Mouse (Mus musculus): ENCODE measurements at regions not wholly inside any gene's neighbourhood (a gene's known extent, or its start where the extent isn't known, plus 50 kb on each side); places are given as distances from the start of the nearest gene placed in this dataset.

DNA sequence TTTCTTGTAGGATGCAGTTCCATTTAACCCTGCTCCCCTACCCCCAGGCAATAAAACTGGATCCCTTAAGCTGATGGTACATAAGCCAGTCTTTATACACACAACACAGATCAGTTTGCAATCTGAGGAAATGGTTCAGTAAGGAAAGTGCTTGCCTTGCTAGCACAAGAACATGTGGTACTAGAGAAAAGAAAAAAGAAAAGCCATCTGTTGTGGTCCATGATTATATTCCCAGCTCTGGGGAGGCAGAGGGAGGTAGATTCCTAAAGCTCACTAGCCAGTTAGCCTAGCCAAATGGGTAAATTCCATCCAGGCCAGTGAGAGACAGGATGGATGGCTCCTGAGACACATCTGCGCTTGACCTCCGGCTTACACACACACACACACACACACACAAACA is 206.2 kb upstream of the Ddx18 start:
- no peak overlapping the region for H3K4me2 ChIP-seq (ENCODE audit: low read depth)
- H3K36me3 ChIP-seq (ENCODE audit: control insufficient read depth, insufficient read depth, low read length), result no peaks in the 10 kb centered on the region
- no peak overlapping the region for H3K27ac ChIP-seq (ENCODE audit: low read depth, low read length)
- H3K4me1 ChIP-seq (ENCODE audit: control insufficient read depth, insufficient read depth, low read length), result no peaks in the 10 kb centered on the region
- H3K9ac ChIP-seq (ENCODE audit: low read length), result no peak overlapping the region
- H3K4me3 ChIP-seq (ENCODE audit: low read depth, low read length), result no peak overlapping the region
- no peak for DNase-seq (ENCODE audit: low spot score)
- ATAC-seq (ENCODE audit: insufficient read depth, low FRiP score, low TSS enrichment), result no peak
- no peaks in the 10 kb centered on the region for H3K9me3 ChIP-seq (ENCODE audit: control insufficient read depth, low read length)
- no peaks in the 10 kb centered on the region for H3K27me3 ChIP-seq (ENCODE audit: control insufficient read depth, insufficient read depth, low read length)
- WGBS, result 90% methylated on average over 2 of the region's 2 CpGs

DNA sequence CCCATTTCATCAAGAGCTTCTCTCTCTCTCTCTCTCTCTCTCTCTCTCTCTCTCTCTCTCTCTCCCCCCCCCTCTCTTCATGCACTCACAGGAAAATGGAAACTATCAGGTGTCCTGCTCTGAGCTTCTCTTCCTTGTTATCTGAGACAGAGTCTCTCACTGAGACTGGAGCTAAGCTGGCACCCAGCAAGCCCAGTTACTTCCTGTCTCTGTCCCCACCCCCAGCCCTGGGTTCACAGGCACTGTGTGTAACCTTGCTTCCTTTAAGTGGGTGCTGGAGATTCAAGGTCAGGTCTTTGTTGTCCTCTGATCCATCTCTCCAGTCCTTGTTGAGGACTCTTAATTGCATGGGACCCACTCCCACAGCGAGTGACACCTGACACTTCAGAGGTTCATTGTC is 203.7 kb upstream of the Ddx18 start:
- ATAC-seq (ENCODE audit: insufficient read depth, low FRiP score, low TSS enrichment) (no peak), DNase-seq (ENCODE audit: low spot score) (no peak)
- H3K4me1 ChIP-seq (ENCODE audit: control insufficient read depth, insufficient read depth, low read length), result no peaks in the 10 kb centered on the region
- no peak overlapping the region for H3K27ac ChIP-seq (ENCODE audit: low read depth, low read length)
- no peaks in the 10 kb centered on the region for H3K27me3 ChIP-seq (ENCODE audit: control insufficient read depth, insufficient read depth, low read length)
- 86% methylated on average over 1 of the region's 1 CpGs for WGBS
- H3K36me3 ChIP-seq (ENCODE audit: control insufficient read depth, insufficient read depth, low read length), result no peaks in the 10 kb centered on the region
- no peak overlapping the region for H3K4me3 ChIP-seq (ENCODE audit: low read depth, low read length)
- no peak overlapping the region for H3K4me2 ChIP-seq (ENCODE audit: low read depth)
- H3K9ac ChIP-seq (ENCODE audit: low read length), result no peak overlapping the region
- H3K9me3 ChIP-seq (ENCODE audit: control insufficient read depth, low read length), result no peaks in the 10 kb centered on the region

DNA sequence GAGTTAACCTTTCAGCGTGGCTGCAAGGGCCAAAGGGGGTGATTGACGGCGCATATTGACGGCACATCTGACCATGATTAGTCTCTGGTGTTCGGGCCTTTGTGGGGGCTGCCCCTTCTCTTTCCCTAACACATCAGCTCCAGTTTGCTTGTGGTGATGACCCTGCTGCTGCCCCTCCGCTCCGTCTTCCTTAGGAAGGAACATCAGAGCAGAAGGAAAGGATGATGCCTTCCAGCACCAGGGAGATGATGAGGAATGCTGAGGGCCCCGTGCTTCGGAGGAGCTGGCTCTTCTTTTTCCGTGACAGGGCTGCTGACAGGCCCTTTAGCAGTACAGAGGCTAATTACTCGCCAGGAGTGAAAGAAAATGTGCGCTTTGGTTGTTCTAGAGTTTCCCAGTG is 203.1 kb upstream of the Ddx18 start:
- Histone ChIP-seq H3K4me1 (ENCODE audit: control insufficient read depth, insufficient read depth, low read length) (no peaks in the 10 kb centered on the region), H3K4me2 (ENCODE audit: low read depth) (no peak overlapping the region), H3K36me3 (ENCODE audit: control insufficient read depth, insufficient read depth, low read length) (no peaks in the 10 kb centered on the region), H3K9me3 (ENCODE audit: control insufficient read depth, low read length) (no peaks in the 10 kb centered on the region), H3K27ac (ENCODE audit: low read depth, low read length) (0 out of 2 replicates have a peak overlapping the region, but pooled peaks have one; percentile 14), H3K9ac (ENCODE audit: low read length) (no peak overlapping the region), H3K4me3 (ENCODE audit: low read depth, low read length) (no peak overlapping the region), H3K27me3 (ENCODE audit: control insufficient read depth, insufficient read depth, low read length) (no peaks in the 10 kb centered on the region)
- WGBS, result 33% methylated on average over 12 of the region's 12 CpGs
- DNase-seq (ENCODE audit: low spot score) (peak; percentile 34), ATAC-seq (ENCODE audit: insufficient read depth, low FRiP score, low TSS enrichment) (no peak)

DNA sequence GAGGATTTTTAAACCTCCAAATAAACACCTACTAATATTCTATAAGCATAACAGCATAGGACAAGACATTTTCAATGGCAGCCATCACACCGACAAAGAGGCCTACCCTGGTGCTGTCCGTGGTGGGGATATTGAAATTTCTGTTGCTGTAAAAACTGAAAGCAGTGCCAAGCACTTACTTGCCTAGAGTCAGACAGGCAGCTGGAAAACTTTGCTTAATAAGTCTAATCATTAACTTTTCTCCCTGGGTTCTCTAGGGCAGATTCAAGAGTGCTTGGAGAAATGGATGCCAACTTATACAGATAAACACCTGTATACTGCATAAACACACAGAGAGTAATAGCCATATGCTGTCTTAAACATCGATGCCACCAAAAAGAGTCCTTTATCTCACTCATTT is 192.3 kb upstream of the Ddx18 start:
- H3K36me3 ChIP-seq (ENCODE audit: control insufficient read depth, insufficient read depth, low read length), result no peaks in the 10 kb centered on the region
- no peak overlapping the region for H3K9ac ChIP-seq (ENCODE audit: low read length)
- no peaks in the 10 kb centered on the region for H3K9me3 ChIP-seq (ENCODE audit: control insufficient read depth, low read length)
- ATAC-seq (ENCODE audit: insufficient read depth, low FRiP score, low TSS enrichment), result no peak
- DNase-seq (ENCODE audit: low spot score), result no peak
- H3K27me3 ChIP-seq (ENCODE audit: control insufficient read depth, insufficient read depth, low read length), result no peaks in the 10 kb centered on the region
- H3K4me2 ChIP-seq (ENCODE audit: low read depth), result no peak overlapping the region
- H3K4me1 ChIP-seq (ENCODE audit: control insufficient read depth, insufficient read depth, low read length), result no peaks in the 10 kb centered on the region
- WGBS, result 81% methylated on average over 3 of the region's 3 CpGs
- H3K4me3 ChIP-seq (ENCODE audit: low read depth, low read length), result no peak overlapping the region
- H3K27ac ChIP-seq (ENCODE audit: low read depth, low read length), result no peak overlapping the region

DNA sequence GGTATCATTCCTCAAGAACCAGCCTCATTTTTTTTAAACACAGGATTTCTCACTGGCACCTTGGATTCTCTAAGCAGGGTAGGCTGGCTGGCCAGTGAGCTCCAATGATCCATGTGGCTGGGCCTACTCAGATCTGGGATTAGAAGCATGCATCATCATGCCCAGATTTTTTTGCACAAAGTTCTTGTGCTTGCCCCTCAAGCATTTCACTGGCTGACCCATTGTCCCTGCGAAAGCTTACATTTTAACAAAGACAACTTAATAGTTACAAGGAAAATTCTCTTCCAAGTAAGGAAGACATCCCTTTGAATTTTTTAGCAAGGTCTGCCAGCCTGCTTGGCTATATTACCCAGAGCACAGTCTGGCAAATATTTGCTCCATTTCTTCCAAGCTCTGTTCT is 177.4 kb upstream of the Ddx18 start:
- Histone ChIP-seq H3K4me3 (ENCODE audit: low read depth, low read length) (no peak overlapping the region), H3K36me3 (ENCODE audit: control insufficient read depth, insufficient read depth, low read length) (no peaks in the 10 kb centered on the region), H3K4me1 (ENCODE audit: control insufficient read depth, insufficient read depth, low read length) (no peaks in the 10 kb centered on the region), H3K9ac (ENCODE audit: low read length) (no peak overlapping the region), H3K9me3 (ENCODE audit: control insufficient read depth, low read length) (no peaks in the 10 kb centered on the region), H3K4me2 (ENCODE audit: low read depth) (no peak overlapping the region), H3K27ac (ENCODE audit: low read depth, low read length) (no peak overlapping the region), H3K27me3 (ENCODE audit: control insufficient read depth, insufficient read depth, low read length) (no peaks in the 10 kb centered on the region)
- no peak for DNase-seq (ENCODE audit: low spot score)
- 93% methylated on average over 1 of the region's 1 CpGs for WGBS
- ATAC-seq (ENCODE audit: insufficient read depth, low FRiP score, low TSS enrichment), result no peak

DNA sequence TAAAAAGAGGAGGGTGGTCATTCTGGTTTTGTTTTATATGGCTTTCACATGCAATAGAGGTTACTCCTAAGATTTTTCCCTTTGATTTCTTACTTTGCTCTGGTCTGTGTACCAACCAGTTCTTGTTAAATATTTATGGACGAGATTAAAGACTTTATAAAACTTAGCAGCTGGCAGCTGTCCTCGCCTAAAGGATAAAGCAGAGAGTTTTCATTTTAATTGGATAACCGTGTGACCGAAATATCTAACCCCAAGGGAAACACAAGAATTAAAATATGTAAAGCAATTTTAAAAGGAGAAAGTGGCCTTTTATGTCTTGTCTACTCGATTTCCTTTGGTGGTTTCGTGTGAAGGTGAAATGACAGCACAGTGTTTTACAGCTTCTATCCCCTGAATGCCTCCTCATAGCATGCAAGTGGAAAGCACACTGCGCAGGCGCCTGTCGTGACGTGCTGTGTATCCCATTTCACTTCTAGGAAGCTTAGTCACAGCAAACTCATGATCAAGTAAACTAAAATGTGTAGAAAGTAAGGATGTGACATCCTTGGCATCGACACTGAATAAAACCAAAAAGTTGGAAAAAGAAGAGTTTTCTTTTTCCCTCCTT is 167.4 kb upstream of the Ddx18 start:
- 82% methylated on average over 11 of the region's 11 CpGs for WGBS
- Histone ChIP-seq H3K36me3 (ENCODE audit: control insufficient read depth, insufficient read depth, low read length) (no peaks in the 10 kb centered on the region), H3K4me3 (ENCODE audit: low read depth, low read length) (no peak overlapping the region), H3K9ac (ENCODE audit: low read length) (no peak overlapping the region), H3K4me2 (ENCODE audit: low read depth) (no peak overlapping the region), H3K9me3 (ENCODE audit: control insufficient read depth, low read length) (no peaks in the 10 kb centered on the region), H3K4me1 (ENCODE audit: control insufficient read depth, insufficient read depth, low read length) (no peaks in the 10 kb centered on the region), H3K27me3 (ENCODE audit: control insufficient read depth, insufficient read depth, low read length) (no peaks in the 10 kb centered on the region), H3K27ac (ENCODE audit: low read depth, low read length) (no peak overlapping the region)
- DNase-seq (ENCODE audit: low spot score), result no peak
- no peak for ATAC-seq (ENCODE audit: insufficient read depth, low FRiP score, low TSS enrichment)

DNA sequence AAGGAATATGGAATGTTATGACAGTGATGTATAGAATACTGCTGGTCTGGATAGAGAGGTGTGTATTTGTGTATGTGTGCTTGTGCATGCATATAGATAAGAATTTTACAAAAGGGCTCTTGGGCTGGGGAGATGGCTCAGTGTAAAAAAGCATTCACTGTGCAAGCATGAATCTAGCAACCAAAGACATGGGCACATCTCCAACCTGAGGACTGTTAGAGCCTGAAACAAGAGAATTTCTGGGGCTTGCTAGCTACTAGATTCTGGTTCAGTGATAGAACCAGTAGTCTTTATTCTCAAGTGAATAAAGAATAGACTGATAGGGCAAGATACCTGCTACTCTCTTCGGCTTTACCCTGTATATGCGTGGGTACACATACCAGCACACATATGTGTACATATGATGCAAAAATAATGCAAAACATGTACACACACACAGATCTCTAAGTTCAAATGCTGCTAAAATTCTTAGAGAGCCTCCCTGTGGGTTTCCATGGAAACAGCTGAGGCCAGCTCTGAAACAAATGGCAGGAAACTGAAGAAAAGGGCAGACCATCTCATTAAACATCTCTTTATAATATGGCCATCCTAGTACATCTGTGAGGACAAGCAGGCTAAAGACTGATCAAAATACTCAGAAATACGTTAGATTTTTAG is 166.8 kb upstream of the Ddx18 start:
- no peaks in the 10 kb centered on the region for H3K27me3 ChIP-seq (ENCODE audit: control insufficient read depth, insufficient read depth, low read length)
- DNase-seq (ENCODE audit: low spot score), result no peak
- H3K9me3 ChIP-seq (ENCODE audit: control insufficient read depth, low read length), result no peaks in the 10 kb centered on the region
- H3K9ac ChIP-seq (ENCODE audit: low read length), result no peak overlapping the region
- no peak overlapping the region for H3K4me3 ChIP-seq (ENCODE audit: low read depth, low read length)
- no peaks in the 10 kb centered on the region for H3K4me1 ChIP-seq (ENCODE audit: control insufficient read depth, insufficient read depth, low read length)
- 81% methylated on average over 3 of the region's 3 CpGs for WGBS
- no peak overlapping the region for H3K4me2 ChIP-seq (ENCODE audit: low read depth)
- H3K36me3 ChIP-seq (ENCODE audit: control insufficient read depth, insufficient read depth, low read length), result no peaks in the 10 kb centered on the region
- ATAC-seq (ENCODE audit: insufficient read depth, low FRiP score, low TSS enrichment), result no peak
- H3K27ac ChIP-seq (ENCODE audit: low read depth, low read length), result no peak overlapping the region

DNA sequence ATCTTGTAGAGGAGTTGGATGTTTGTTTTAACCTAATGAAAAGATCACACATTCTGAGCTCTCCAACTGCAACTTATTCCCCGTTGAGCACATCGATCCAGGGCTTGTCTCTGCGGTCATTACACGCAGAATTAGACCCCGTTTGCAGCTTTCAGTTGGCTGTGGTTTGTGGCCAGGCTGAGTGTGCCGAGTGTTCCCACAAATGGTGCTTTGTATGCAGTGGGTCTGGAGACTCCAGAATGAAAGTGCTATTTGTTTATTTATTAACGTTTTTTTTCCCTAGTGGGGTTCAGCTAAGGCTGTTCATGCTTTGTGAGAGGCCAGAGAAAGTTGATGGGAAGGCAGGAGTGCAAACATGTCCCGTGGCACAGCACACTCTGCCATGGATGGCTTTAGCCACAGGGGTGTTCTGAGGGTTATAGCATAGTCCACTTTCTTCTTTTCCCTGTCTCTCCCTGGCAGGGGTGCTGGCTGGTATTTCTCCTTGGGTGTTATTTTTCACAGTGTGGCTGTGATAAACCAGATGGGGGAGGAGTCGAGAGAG is 141.6 kb upstream of the Ddx18 start:
- H3K4me3 ChIP-seq (ENCODE audit: low read depth, low read length), result no peak overlapping the region
- no peaks in the 10 kb centered on the region for H3K36me3 ChIP-seq (ENCODE audit: control insufficient read depth, insufficient read depth, low read length)
- H3K27me3 ChIP-seq (ENCODE audit: control insufficient read depth, insufficient read depth, low read length), result no peaks in the 10 kb centered on the region
- 80% methylated on average over 9 of the region's 9 CpGs for WGBS
- no peak for DNase-seq (ENCODE audit: low spot score)
- H3K4me1 ChIP-seq (ENCODE audit: control insufficient read depth, insufficient read depth, low read length), result no peaks in the 10 kb centered on the region
- H3K9ac ChIP-seq (ENCODE audit: low read length), result no peak overlapping the region
- no peak for ATAC-seq (ENCODE audit: insufficient read depth, low FRiP score, low TSS enrichment)
- no peak overlapping the region for H3K27ac ChIP-seq (ENCODE audit: low read depth, low read length)
- H3K4me2 ChIP-seq (ENCODE audit: low read depth), result no peak overlapping the region
- H3K9me3 ChIP-seq (ENCODE audit: control insufficient read depth, low read length), result no peaks in the 10 kb centered on the region

DNA sequence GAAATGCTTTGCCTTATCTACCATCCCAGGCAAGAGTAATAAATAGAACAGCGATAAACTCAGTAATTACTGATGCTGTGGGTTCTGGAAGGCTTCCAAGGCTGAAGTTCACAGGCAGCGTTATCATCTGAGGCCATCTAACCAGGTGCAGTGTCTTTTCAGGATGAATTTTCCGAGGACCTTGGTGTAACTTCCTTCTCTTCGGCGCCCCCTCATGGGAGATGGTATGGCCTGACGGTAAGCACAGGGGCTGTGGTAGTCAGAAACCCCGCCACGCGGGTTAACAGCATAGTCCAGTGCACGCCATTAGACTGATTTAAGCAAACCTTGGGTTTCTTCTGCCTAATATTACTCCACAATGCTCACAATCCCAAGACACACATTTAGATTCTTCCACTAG is 140.5 kb upstream of the Ddx18 start:
- DNase-seq (ENCODE audit: low spot score) (peak; percentile 13), ATAC-seq (ENCODE audit: insufficient read depth, low FRiP score, low TSS enrichment) (no peak)
- Histone ChIP-seq H3K4me3 (ENCODE audit: low read depth, low read length) (no peak overlapping the region), H3K4me1 (ENCODE audit: control insufficient read depth, insufficient read depth, low read length) (no peaks in the 10 kb centered on the region), H3K9me3 (ENCODE audit: control insufficient read depth, low read length) (no peaks in the 10 kb centered on the region), H3K27ac (ENCODE audit: low read depth, low read length) (no peak overlapping the region), H3K4me2 (ENCODE audit: low read depth) (no peak overlapping the region), H3K27me3 (ENCODE audit: control insufficient read depth, insufficient read depth, low read length) (no peaks in the 10 kb centered on the region), H3K9ac (ENCODE audit: low read length) (no peak overlapping the region), H3K36me3 (ENCODE audit: control insufficient read depth, insufficient read depth, low read length) (no peaks in the 10 kb centered on the region)
- 81% methylated on average over 10 of the region's 10 CpGs for WGBS
